Mouse (Mus musculus): Measurements from ENCODE around the gene Hdac1.

DNA sequence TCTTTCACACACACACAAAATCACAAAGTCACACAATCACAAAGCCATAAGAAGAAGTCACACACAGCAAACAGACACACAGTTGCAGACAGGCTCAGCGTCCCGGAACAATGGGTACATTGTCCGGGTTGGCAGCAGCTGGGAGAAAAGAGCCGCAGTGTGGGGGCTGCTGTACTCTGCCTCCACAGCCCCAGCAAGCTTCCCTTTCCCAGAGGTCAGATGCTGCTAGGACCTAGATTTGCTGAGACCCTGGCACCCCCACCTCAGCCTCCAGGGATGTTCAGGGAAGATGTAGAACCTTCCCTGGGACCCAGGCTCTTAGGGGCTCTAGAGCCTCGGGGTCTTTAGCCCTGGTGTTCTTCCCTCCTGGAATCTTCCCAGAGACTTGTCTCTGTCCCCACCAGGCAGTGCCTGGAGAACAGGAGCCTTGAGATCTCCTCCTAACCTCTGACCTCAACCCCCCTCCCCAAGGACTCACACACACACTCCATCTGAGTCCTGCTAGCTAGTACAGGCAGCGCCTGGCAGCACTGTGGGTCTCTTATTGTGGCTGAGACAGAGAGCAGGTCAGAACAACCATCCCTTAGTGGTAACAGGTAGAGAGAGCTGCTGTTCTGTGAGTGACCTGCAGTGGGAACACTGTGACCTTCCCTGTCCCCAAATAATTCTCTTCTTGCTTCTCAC is 31.0 kb downstream of the Hdac1 start:
- no peak for TF ChIP-seq CTCF (IDR thresholded peaks at IDR 0.05; ENCODE audit: borderline replicate concordance, control insufficient read depth, extremely low read depth, insufficient read depth, low read length, poor library complexity)
- TF ChIP-seq POLR2A (IDR thresholded peaks at IDR 0.05; ENCODE audit: control insufficient read depth, extremely low read depth, insufficient read depth, low read length, poor library complexity), result no peak
